Mouse (Mus musculus) adrenal gland, postnatal 0 days (tissue): Measurements from ENCODE around the gene Eif1b. TPM values are rescaled to one million over a fixed set of nuclear protein-coding genes. Genes with fewer than 3 reads are reported as not detected.

Source experiments
- polyA plus RNA-seq: library from polyadenylated mRNA; unstranded; fragments of >200 nt; fragmentation: Nextera tagmentation; extraction: Ambion mirVana; gene quantifications from 2 replicates; pipeline ENCODE4 v1.2.1, GENCODE M21; 2015

The Eif1b gene
- polyA plus RNA-seq, result 129 and 147 TPM in 2 replicates

DNA sequence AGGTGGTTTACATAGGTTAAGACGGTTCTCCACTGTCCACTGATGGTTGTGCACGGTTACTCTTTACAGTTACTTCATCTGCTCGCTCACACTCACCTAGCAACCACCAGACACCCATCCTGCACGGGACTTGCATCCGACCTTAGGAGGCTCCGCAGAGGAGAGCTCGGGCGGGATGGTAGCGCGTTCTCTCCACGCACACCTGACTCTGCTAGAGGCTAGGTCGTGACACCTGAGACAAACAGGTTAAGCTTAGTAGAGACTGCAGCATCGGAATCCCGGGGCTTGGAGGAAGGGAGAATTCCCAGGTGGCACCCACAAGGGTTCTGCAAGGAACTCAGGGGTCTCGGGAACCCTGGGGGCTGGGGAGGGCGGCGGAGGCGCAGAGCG is at the start of gene Eif1b:
Gene Eif1b (plus strand): TSS at position 223 of the 390 bp plus-strand sequence.

GRCm38 (mm10) chr9:120539662-120540251 is 47.7 kb downstream of the Eif1b start, which contains the start of gene Entpd3:
Gene Entpd3 (plus strand): TSS chr9:120539818.

Other genes with a start within 250 kb of the Eif1b start
- 1.6 and 4.4 TPM in 2 replicates for gene Myrip, start 190.7 kb upstream of the Eif1b start, polyA plus RNA-seq
- gene Entpd3, start 47.6 kb downstream of the Eif1b start, polyA plus RNA-seq, result 1.8 and 4.7 TPM in 2 replicates
- gene Rpl14, start 79.2 kb downstream of the Eif1b start, polyA plus RNA-seq, result 588 and 619 TPM in 2 replicates